Mouse (Mus musculus): ENCODE data around the gene Adcy1.

DNA sequence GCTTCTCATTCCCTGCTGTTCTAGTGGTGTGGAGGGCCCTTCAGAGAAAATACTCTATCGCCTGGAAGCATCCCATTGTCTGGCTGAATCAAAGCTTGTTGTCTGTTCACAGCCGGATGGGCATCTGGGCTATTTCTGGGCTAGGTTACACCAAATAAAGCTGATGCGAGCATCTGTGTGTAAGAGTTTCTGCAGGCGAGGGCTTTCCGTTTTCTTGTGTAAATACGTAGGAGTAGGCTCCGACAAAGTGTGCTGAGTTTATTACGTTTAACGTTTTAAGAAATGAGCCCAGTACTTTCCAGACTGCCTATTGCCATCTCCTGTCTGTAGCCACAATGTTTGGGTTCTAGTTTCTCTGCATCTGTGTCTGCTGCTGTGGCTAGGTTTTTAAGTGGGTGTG is 51.0 kb downstream of the Adcy1 start:
- TF ChIP-seq POLR2A (IDR thresholded peaks at IDR 0.05; ENCODE audit: extremely low read depth, insufficient read depth, low read length) (no peak), CTCF (IDR thresholded peaks at IDR 0.05; ENCODE audit: low read depth, low read length) (no peak)

Measured in liver, adult 2 months (tissue).